Mouse (Mus musculus): Measurements from ENCODE around the gene Gm49340.

DNA sequence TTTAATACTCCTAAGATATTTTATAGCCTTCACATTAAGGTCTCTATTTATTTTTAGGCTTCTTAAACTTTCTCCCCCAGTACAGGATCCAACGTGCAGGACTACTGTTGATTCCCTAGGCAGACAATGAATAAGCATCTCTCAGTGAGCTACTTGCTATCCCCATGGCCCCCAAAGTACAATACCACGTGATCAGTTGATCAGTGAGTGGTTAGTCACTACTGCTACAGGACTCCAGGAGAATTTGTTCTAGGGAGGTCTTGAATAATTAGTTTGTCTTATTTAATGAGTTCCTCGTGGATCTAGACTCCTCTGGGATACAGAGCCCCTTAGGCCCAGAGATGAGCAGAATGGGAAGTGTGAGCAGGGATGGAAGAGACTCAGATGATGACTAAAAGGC, 20.9 kb downstream of the Gm49340 start, which contains the start of gene Olfr20:
- TF ChIP-seq CTCF (IDR thresholded peaks at IDR 0.05; ENCODE audit: insufficient read depth, low read depth, low read length) (no peak), POLR2A (IDR thresholded peaks at IDR 0.05; ENCODE audit: insufficient read depth, low read depth, low read length) (no peak)

Data from olfactory bulb, adult 2 months (tissue).